Mouse (Mus musculus): ENCODE results near the gene Ccdc120.

Ccdc120 gene

GRCm38 (mm10) chrX:7750432-7751116 lies at the start of gene Ccdc120:
TSS of gene Ccdc120 (minus strand) at chrX:7750905.
- peak; percentile 95 for DNase-seq (ENCODE audit: low read depth, low spot score)

- no peak for DNase-seq (ENCODE audit: low read depth, low spot score)
Measured at GRCm38 (mm10) chrX:7797327-7797726, 46.6 kb upstream of the Ccdc120 start.

DNA sequence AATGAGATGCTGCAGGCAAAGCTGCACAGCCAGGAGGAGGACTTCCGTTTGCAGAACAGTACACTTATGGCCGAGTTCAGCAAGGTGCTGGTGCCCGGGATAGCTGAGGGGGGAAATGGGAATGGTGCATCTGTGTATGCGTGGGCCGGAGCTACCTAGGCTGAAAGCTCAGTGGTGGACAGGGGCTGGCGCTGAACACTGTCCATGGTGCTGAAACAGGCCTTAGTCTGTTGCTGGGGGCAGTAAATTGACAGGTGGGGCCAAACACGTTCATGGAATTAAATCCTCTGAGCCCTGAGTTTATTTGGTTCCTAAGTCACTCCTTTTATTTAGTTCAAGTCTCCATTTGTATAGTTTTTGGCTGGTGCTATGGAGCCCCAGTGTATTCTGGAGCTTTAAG lies 44.3 kb upstream of the Ccdc120 start:
- DNase-seq (ENCODE audit: low read depth, low spot score), result no peak

- DNase-seq (ENCODE audit: low read depth, low spot score), result peak; percentile 58
Measured at GRCm38 (mm10) chrX:7793361-7793760, 42.7 kb upstream of the Ccdc120 start.

- DNase-seq (ENCODE audit: low read depth, low spot score), result peak; percentile 54
Measured at GRCm38 (mm10) chrX:7790309-7790708, 39.6 kb upstream of the Ccdc120 start.

- DNase-seq (ENCODE audit: low read depth, low spot score), result peak; percentile 96
Measured at GRCm38 (mm10) chrX:7789542-7790136, 38.9 kb upstream of the Ccdc120 start, which contains the start of gene Gripap1. TSS of gene Gripap1 (plus strand) at chrX:7789765.

DNA sequence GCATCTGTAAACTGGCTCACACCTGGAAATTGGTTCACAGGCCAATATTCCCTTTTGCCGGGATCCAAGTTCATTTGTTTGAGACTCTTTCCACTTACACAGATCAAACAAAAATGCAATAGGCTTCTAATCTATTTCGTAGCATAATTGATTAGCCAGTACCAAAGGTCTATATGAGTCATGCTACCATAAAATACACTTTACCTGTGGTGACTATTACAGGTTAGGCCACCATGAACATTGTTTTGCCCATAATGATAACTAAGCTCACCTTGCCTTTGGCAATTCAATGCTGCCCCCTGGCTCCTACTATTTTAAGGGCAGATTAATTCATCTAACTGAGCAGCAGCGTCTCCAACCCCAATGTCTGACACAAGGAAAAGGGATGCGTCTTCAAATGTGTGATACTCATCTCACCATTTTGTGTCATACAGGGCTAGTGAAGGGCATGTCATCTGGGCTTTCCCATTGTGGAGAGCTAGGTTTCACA lies 31.9 kb upstream of the Ccdc120 start:
- no peak for DNase-seq (ENCODE audit: low read depth, low spot score)

GRCm38 (mm10) chrX:7779294-7779693 lies 28.6 kb upstream of the Ccdc120 start:
- DNase-seq (ENCODE audit: low read depth, low spot score), result no peak

GRCm38 (mm10) chrX:7778450-7779244 lies 27.9 kb upstream of the Ccdc120 start:
- no peak for DNase-seq (ENCODE audit: low read depth, low spot score)

- peak; percentile 66 for DNase-seq (ENCODE audit: low read depth, low spot score)
Measured at GRCm38 (mm10) chrX:7776329-7777082, 25.8 kb upstream of the Ccdc120 start.

DNA sequence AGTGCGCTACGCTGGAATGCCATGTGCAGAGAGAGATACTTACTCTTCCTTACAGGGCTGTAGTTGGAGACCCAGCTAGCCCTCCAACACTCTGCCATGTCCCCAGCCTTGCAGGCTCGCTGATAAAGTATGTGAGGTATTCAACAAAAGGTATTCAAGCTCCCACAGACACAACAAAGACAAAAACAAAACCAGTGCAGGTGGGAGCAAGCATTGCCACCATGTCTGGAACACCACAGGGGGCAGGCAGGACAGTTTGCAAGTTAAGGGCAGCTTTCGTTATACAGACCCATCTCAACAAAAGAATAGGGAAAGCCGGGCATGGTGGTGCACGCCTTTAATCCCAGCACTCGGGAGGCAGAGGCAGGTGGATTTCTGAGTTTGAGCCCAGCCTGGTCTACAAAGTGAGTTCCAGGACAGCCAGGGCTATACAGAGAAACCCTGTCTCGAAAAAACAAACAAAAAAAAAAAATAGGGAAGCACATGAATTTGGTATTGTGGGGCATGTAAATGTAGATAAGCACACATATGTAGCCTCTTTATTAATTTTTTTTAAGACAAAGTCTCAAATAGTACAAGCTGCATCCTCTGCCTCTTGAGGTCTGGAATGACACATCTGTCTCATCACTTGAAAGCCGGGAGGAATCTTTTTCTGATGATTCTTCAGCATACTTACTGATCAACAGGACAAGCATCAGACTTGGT lies 24.9 kb upstream of the Ccdc120 start:
- DNase-seq (ENCODE audit: low read depth, low spot score), result no peak

GRCm38 (mm10) chrX:7772766-7773165 lies 22.1 kb upstream of the Ccdc120 start:
- no peak for DNase-seq (ENCODE audit: low read depth, low spot score)

- no peak for DNase-seq (ENCODE audit: low read depth, low spot score)
Measured at GRCm38 (mm10) chrX:7769302-7770017, 18.8 kb upstream of the Ccdc120 start.

DNA sequence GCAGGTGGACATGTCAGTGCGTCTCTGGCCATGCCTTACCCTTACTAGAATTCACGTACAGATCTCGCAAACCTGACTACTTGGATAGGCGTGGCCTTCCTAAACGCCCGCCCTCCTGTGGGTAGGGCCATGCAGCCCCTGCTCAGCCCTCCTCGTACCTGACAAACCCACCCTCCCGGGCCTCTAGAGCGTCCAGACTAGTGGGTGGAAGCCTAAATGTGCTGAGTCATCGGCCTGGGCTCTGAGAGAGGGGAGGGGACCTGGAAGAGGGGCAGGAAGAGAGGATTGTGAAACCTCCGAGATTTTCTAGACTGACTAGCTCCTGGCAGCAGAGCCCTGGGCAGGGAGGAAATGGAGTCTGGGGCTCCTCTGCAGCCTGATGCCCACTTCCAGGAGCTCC lies 15.1 kb upstream of the Ccdc120 start:
- DNase-seq (ENCODE audit: low read depth, low spot score), result peak; percentile 65

DNA sequence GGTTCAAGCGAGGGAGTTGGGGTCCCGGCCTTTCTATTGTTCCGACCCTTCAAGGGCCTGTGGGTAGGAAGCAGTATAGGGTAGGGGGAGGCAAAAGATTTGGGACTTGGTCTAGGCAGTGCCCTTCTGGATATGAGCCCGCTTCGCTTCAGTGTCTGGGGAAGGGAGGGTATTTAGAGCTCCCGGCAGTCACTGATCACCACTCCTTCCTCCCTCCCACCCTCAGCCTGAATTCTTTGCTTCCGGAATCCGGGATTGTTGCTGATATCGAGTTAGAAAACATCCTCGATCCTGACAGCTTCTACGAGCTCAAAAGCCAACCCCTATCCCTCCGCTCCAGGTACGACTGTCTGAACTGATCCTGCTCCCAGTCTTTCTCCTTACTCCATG lies 14.6 kb upstream of the Ccdc120 start:
- no peak for DNase-seq (ENCODE audit: low read depth, low spot score)

GRCm38 (mm10) chrX:7764657-7765280 lies 14.1 kb upstream of the Ccdc120 start:
- DNase-seq (ENCODE audit: low read depth, low spot score), result no peak

DNA sequence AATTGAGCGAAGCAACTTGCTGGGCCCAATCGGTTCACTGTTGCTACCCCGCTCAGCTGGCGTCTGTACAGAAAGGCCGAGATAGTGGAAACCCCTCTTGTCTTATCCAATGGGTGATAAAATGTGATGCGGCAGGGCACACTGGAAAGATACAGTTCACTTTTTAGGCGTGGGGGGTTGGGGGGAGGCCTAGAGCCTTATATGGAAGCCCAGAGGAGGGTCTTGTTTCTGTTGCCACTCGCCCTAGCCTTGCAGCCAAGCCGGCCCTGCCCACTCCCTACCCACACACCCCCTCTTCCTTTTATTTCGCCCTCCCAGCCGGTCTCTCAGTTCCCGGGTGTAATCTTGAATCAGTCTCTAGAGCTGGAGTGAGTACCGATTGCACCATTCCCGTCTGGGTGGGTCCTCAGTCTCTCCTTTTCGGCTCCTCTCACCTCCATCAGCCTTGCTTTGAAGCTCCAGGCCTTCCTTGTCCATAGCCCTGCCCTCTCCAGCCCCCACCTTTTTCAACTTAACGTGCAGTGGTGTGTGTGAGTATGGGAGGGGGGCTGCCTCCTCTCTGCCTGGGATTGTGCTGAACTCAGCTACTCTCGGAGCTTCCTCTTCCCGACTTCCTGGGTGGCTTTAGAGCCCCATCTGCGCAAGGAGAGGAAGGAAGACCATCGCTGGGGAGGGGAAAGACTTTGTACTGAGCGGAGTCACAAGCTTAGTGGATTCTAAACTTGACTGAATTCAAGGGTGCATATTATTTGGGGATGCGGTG lies 13.1 kb upstream of the Ccdc120 start:
- DNase-seq (ENCODE audit: low read depth, low spot score), result peak; percentile 29

DNA sequence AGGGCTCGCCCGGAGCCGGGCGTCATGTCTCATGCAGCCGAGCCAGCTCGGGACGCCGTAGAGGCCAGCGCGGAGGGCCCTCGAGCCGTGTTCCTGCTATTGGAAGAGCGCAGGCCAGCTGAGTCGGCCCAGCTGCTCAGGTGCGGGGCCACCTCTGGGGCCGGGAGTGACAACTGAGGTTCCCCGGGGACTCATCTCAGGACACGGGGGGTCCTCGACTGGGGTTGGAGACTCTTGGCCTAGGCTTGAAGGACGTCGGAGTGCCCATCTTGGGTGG lies 12.2 kb upstream of the Ccdc120 start:
- DNase-seq (ENCODE audit: low read depth, low spot score), result no peak

- peak; percentile 98 for DNase-seq (ENCODE audit: low read depth, low spot score)
Measured at GRCm38 (mm10) chrX:7762137-7762920, 11.6 kb upstream of the Ccdc120 start, which contains the start of gene Tfe3. TSS of gene Tfe3 (plus strand) at chrX:7762560.

Data from brain, adult 2 months (tissue).